Mouse (Mus musculus): Measurements from ENCODE around the gene Ppm1m.

Ppm1m gene

GRCm38 (mm10) chr9:106199535-106200272 is at the start of gene Ppm1m:
Ppm1m (minus strand) TSS chr9:106199746.
- DNase-seq (ENCODE audit: low read depth, low spot score), result peak; percentile 51

GRCm38 (mm10) chr9:106242813-106243488 is 43.4 kb upstream of the Ppm1m start:
- DNase-seq (ENCODE audit: low read depth, low spot score), result no peak

GRCm38 (mm10) chr9:106241541-106242164 is 42.1 kb upstream of the Ppm1m start:
- peak; percentile 34 for DNase-seq (ENCODE audit: low read depth, low spot score)

GRCm38 (mm10) chr9:106237878-106238277 is 38.3 kb upstream of the Ppm1m start:
- DNase-seq (ENCODE audit: low read depth, low spot score), result no peak

- no peak for DNase-seq (ENCODE audit: low read depth, low spot score)
Observed at GRCm38 (mm10) chr9:106237401-106237800, 37.9 kb upstream of the Ppm1m start.

- no peak for DNase-seq (ENCODE audit: low read depth, low spot score)
Observed at GRCm38 (mm10) chr9:106236818-106237211, 37.3 kb upstream of the Ppm1m start.

- DNase-seq (ENCODE audit: low read depth, low spot score), result no peak
Observed at GRCm38 (mm10) chr9:106236156-106236817, 36.7 kb upstream of the Ppm1m start.

- DNase-seq (ENCODE audit: low read depth, low spot score), result no peak
Observed at GRCm38 (mm10) chr9:106235194-106235830, 35.8 kb upstream of the Ppm1m start.

GRCm38 (mm10) chr9:106233953-106234352 is 34.4 kb upstream of the Ppm1m start:
- no peak for DNase-seq (ENCODE audit: low read depth, low spot score)

- no peak for DNase-seq (ENCODE audit: low read depth, low spot score)
Observed at GRCm38 (mm10) chr9:106232956-106233355, 33.4 kb upstream of the Ppm1m start.

- DNase-seq (ENCODE audit: low read depth, low spot score), result no peak
Observed at GRCm38 (mm10) chr9:106231816-106232215, 32.3 kb upstream of the Ppm1m start.

GRCm38 (mm10) chr9:106231220-106231619 is 31.7 kb upstream of the Ppm1m start:
- DNase-seq (ENCODE audit: low read depth, low spot score), result no peak

- peak; percentile 41 for DNase-seq (ENCODE audit: low read depth, low spot score)
Observed at GRCm38 (mm10) chr9:106230734-106231106, 31.2 kb upstream of the Ppm1m start.

GRCm38 (mm10) chr9:106230051-106230733 is 30.6 kb upstream of the Ppm1m start:
- DNase-seq (ENCODE audit: low read depth, low spot score), result no peak

GRCm38 (mm10) chr9:106227790-106228429 is 28.4 kb upstream of the Ppm1m start:
- peak; percentile 49 for DNase-seq (ENCODE audit: low read depth, low spot score)

- DNase-seq (ENCODE audit: low read depth, low spot score), result peak; percentile 55
Observed at GRCm38 (mm10) chr9:106226151-106226682, 26.7 kb upstream of the Ppm1m start.

- no peak for DNase-seq (ENCODE audit: low read depth, low spot score)
Observed at GRCm38 (mm10) chr9:106225469-106226150, 26.1 kb upstream of the Ppm1m start.

- no peak for DNase-seq (ENCODE audit: low read depth, low spot score)
Observed at GRCm38 (mm10) chr9:106222994-106223393, 23.4 kb upstream of the Ppm1m start.

GRCm38 (mm10) chr9:106222261-106222851 is 22.8 kb upstream of the Ppm1m start, which contains the start of gene Tlr9:
Tlr9 (plus strand) TSS chr9:106222598.
- no peak for DNase-seq (ENCODE audit: low read depth, low spot score)
